Mouse (Mus musculus) cerebellum, adult 11 months (tissue): ENCODE data around the gene Gcc1.

Source experiments
- DNase-seq: peaks from one replicate; pipeline ENCODE4 v3.0.0; 2022

Gcc1 gene

DNA sequence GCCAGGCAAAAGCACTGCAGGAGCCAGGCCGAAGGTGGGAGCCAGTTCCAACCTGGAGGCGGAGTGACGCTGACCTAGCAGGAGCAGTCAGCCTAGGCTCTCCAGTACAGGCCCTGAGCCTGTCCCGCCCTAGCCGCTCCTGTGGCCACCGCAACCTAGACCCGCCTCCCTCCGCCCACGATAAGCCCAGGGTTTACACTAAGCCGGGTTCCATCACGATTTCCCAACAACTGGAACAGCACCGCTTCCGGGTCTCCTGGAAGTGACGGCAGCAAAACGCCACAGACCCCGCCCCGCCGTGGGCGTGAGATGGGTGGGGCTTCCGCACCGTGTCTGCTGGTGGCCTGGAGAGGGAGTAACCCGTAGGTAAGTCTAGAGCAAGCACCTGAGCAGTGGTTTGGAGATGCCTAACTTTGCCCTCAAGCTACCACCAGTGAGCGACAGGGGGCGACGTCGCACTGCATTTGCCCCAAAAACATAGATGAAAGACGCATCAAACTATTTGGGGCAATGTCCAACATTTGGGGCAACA is 6.7 kb downstream of the Gcc1 start:
- DNase-seq: peak; percentile 91

DNA sequence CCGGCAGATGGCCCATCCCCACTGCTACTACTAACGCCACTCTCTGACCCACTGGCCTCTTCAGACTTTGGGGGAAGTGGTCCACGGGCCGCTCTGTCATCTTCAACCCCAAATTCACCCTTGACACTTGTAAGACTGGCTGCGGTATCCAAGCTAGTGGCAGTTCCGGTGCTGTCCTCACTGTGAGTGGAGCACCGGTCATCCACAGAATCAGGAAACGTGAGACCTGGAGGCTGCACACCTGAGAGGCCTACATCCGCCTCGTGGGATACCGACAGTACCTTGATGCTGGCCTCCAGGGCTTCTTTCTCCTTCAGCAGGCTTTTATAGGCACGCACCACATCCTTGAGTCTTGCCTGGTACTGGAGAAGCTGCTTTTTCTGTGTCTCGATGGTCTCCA is 7.3 kb downstream of the Gcc1 start:
- no peak for DNase-seq

DNA sequence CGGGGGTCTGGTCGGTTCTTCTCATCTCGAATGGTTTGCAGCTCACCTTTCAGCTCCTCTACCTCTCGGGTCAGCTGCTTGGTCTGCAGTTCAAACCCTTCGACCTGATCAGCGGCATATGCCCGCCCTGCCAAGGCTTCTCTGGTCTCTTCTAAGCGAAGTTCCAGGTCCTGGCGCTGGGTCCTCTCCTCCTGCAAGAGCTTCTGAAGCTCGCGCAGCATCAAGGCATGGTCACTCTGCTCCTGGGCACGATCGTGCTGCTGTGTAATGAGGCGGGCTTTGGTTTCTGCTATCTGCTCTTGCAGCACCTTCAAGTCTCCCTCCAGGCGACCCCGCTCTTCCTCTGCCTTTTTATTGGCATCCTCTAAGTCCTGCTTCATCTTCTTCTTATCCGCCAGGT is 7.8 kb downstream of the Gcc1 start:
- DNase-seq: no peak

DNA sequence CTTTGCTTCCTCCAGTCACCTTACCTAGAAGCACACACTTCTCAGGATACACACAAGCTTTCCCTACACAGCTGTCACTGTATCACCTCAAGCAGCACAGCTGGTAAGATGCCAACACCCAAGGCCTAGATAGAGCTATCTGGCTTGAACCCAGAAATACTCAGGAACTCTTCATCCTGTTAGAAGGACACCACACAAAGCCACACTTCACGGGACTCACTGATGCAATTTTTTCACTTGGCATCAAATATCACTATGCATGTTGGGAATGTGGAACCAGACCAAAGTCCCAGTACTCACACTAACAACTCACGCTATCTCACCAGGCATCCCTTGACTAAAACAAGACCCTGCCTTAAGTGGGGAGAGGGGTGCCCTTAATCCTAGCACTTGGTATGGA is 8.5 kb downstream of the Gcc1 start:
- no peak for DNase-seq

DNA sequence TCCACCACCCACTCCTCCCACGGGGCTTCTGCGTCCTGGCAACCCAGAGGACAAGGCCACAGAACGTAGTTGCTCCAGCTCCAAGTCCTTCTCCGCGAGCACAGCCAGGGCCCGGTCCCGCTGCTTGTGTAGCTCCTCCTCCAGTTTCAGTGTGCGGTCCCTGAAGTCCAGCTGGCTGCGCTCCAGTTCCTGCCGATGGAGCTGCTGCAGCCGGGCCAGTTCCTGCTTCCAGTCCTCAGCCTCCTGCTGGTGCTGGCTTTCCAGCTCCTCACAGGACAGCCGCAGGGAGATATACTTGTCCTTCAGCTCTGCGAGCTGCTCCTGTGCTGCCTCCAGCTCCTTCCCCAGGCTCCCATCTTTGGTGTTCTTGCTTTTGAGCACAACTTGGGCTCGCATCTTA is 9.7 kb downstream of the Gcc1 start:
- peak; percentile 83 for DNase-seq

DNA sequence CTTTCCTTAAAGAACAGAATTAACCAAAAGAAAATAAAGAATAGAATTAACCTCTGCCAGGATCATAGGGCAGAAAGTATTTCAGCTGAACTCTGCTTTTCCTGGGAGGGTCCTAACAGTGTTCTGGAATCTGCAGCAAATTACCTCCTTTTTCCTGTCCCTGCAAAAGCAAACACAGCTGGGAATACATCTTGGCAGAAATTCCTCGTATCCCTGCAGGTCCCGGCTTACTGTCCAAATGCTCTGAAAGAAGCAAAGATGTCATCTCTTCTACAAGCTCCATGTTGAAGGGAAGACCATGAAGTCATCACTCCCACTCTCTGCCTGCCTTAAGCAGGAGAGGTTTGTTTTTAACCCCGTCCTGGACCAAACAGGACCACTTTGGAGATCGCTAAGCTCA is 11.2 kb downstream of the Gcc1 start:
- no peak for DNase-seq

DNA sequence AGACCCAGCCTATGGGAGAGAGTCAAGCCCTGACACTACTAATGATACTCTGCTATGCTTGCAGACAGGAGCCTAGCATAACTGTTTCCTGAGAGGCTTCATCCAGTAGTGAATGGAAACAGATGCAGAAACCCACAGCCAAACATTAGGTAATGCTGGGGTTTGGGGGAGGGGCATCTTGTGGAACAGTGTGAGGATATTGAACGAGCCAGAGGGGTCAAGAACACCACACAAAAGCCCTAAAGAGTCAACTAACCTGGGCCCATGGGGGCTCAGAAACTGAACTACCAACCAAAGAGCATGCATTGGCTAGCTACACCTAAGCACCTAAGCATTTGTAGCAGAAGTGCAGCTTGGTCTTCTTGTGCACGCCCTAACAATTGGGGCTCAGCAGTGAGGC is 17.0 kb downstream of the Gcc1 start:
- no peak for DNase-seq

DNA sequence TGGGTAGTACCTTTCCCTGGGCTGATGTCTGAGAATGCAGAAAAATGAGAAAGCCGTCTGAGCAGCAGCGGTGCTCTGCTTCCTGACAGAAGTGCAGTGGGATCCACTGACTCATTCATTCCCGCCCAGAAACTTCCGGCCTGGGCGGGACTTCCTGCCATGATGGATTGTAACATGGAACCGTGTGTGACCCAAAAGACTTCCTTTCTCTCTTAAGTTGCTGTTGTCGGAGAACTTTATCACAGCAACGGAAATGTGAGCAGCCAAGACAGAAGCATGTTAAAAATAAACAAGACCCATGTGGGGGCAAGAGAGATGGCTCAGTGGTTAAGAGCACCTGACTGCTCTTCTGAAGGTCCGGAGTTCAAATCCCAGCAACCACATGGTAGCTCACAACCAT is 18.1 kb downstream of the Gcc1 start:
- no peak for DNase-seq

DNA sequence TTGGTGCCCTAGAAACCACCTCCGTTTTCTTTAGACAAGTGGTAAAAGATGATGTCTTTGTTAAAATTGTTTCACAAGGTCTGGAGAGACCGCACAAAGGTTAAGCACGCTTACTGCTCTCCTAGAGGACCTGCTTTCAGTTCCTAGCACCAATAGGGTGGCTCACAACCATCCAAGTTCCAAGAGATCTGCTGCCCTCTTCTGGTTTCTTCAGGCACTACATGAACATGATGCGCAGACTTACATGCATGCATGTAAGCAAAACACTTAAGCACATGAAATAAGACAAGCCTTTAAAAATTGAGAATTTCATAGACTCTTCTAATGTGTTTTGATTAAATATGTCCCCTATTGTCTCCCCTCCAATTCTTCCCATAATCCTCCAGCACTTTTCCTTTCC is 28.4 kb downstream of the Gcc1 start:
- no peak for DNase-seq

DNA sequence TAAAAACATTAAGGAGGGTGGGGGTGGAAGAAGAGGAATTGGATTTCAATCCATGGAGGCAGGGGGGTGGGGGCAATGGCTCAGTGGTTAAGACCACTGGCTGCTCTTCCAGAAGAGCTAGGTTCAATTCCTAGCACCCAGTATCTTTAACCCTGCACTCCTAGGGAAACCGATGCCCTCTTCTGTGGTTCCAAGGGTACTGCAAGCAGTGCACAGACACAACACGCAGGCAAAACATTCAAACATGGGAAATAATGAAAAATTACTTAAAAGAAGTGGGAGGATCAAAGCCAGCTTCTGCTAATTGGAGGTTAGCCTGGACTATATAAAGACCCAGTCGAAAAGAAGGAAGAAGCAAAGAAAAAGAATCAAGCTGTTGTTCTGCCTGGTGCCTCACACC is 29.5 kb downstream of the Gcc1 start:
- DNase-seq: no peak

DNA sequence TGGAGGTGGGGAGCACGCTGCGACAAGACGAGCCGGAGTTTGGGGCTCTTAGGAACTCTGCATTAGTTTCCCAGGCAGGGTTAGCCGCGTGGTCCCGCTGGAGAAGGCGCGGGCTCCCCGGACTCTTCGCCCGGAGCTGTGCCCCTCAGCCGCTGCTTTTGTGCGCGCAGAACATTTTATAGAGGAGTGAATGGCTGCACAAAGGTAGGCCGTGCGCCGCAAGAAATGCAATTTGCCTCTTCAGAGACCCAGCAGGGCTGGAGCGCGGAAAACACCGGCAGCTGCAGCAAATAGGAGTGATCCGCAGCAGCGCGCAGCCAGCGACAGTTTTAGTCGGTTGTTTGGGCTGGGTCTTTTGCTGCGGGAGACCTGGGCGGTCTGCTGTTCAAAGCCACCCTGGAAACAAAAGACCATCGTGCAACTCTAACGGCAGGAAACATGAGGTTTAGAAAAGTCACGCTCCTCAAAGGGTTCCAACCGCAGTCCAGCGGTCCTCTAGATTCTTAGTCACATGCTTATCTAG is 30.4 kb downstream of the Gcc1 start, which contains the start of gene Zfp800:
Zfp800 (minus strand) TSS at position 325 of the 523 bp plus-strand sequence.
- DNase-seq: no peak

DNA sequence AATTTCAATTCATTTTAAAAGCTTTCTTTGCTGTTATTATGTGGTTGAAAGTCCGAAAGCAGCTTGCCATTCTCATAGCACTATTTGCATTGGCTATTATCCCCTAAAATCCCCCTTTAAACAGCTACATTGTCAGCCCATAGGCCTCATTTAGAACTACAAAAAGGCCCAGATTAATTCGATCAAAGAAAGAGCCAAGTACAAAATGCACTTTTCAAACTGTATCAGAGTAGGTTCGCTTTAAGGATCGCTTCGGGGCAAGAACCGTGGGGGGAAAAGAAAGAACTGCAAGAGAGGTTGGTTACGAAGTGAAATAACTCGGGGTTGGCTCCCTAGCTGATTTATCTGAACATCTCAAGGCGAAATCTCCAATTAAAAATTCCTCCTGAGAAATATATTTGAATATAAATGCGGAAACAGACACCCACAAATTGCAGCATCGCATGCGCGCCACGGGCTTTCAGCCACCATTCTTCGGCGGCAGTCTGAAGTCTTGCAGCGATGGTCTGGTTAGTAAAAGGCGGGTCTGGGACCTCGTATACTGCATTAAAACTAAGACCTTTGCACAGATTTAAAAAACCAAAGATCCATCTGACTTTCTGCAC is 31.2 kb downstream of the Gcc1 start:
- DNase-seq: no peak

DNA sequence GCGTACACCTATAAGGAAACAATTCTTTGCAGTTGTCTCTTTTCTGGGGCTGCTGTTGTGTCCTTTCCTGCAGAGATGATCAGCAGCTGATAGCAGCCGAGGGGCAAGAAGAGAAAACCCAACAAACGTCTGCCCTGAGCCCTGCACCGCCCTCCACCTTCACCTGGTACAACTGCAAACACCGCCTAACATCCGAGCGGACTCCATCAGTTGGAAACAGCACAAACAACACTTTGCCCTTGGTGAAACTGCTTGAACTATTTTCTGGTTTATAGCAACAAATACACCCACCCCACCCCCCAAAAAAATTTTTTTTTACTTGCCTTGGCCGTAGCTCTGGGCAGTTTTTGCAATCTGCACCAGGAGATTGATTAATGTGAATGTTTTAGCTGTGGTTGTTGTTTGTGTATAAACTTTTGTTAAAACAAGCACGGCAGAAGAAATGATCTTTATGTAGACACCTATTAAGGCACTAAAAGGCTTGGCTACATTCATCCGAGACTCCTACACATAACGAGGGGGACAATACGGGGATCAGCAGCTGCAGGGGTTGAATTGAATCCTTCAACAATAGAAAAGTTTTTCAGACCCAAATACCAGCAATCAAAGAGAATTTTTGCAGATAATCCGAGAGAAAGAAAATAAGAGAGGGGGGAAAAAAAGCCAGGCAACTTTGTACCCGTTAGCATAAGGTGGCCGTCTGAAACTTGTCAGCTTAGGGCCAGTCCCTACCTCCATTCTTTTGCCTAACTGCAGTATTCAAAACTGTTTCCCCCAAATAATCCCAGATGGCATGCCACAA is 31.9 kb downstream of the Gcc1 start:
- no peak for DNase-seq

DNA sequence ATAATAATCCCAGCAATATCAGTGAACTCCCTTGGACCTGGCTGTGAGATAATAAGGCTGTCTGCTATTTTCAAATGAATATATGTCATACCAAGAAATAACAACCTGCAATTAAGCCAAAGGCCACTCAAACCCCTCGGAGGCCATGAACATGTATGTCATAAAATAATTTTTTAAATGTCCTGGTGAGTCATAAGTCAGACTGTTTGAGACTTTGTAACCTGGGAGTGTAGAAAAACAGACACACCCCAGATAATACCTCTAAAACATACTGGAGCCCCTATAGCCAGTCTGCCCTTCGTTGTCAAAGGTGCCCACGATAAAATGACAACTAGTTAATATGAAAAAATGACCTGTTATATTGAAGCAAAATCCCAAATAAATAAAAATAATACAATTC is 39.2 kb downstream of the Gcc1 start:
- no peak for DNase-seq

DNA sequence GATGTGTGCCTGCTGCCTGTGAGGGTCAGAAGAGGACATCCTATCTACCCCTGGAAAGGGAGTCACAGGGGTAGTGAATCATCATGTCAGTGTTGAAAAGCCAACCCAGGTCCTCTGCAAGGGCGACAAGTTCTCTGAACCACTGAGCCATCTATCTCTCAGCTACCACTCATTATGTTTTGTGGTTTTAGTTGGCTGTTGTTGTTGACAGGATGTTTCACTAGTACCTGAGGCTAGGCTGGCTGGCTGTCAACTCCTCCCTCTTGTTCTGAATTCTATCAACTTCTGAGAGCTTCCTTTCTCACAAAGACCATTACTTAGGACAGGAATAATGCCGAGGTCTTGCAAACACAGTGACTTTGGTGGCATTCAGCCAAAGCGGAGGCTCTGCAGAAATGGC is 43.0 kb downstream of the Gcc1 start:
- no peak for DNase-seq

DNA sequence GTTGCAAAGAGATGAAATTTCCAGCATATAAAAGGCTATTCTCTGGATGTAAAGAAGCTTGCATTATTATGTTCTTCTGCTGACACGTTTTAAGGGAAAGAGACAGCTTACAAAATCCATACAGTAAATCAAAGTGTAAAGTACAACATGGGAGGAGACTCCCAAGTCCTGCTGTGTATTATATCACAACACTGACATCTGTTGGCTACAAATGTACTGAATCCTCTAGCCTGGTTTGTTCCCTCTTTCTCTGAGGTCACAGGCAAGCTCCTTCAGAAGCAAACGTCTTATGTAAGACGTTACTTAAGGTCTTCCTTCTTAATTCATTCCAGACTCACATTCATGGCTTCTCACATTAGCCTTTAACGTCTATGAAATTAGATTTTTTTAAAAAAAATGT is 46.2 kb downstream of the Gcc1 start:
- DNase-seq: no peak

DNA sequence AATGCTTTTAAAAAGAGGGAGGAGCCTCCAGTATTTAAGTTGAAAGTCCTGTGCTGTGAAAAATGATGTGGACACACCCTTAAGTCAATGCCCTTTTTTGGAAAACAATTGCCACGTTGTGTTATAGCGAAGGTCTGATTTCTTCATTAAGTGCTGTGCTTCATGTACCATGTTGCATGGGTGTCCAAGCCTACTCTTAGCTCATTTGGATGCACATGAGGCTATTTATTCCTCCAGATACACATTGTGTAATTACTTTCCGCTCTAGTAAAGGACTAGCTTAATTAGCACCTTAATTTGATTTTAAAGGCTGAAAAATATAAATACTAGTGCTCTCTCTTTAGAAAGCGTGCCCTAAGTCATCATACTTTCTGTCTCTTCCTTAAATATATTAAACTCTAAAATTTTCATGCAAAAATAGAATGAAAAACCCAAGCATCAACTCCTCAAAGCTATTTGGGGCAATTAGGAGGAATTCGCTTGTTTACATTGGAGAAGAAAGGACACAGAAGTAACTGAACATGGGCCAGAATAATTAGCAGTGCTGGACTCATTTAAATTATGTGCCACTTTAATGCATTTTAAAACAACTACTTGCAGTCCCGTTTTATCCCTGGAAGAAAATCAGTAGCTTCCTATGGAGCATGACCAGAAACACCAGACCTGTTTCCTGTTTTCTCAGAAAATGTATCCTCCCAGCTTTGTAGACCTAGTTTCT is 58.1 kb downstream of the Gcc1 start:
- DNase-seq: no peak

DNA sequence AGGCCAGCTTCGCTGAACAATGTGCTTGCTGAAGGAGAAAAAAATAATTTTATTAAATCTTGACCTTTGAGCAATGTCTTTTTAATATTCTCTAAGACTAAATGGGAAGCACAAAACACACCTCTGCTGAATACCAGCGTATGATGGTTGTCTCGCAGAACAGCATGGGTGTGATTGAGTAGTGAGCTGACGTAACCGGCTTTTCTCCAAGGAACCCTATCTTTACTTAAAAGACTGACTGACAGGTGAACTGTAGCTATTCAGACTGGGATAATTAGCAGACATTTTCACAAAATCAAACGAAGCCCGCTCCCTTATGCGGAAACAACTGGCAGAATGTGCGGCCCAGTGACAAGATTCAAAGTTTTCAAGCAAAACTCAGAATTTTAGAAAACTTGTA is 60.6 kb downstream of the Gcc1 start:
- DNase-seq: no peak
